Mouse (Mus musculus) intestine, postnatal 0 days (tissue): ENCODE measurements around the gene Rhoh. TPM values are rescaled to one million over a fixed set of nuclear protein-coding genes. Genes with fewer than 3 reads are reported as not detected.

Source experiments
- ATAC-seq: fragments of 200-750 bp; cut with Nextera tagmentation; 2 replicates; pipeline ENCODE4 v1.8.0; 2017; ENCODE audit warnings: mild to moderate bottlenecking, moderate TSS enrichment, moderate library complexity
- H3K27ac ChIP-seq: fragments of 300-500 bp; sonication (generic); 2 replicates; pipeline ENCODE4 v1.5.1; 2014; ENCODE audit warnings: mild to moderate bottlenecking, low read depth, low read length, moderate library complexity
- H3K27me3 ChIP-seq: fragments of 300-500 bp; sonication (generic); replicated peaks from 2 replicates; pipeline ENCODE4 v1.6.1; 2014; ENCODE audit warnings: low read length, mixed read lengths; ENCODE audit not compliant: control insufficient read depth, insufficient read depth
- H3K36me3 ChIP-seq: fragments of 300-500 bp; sonication (generic); 2 replicates; pipeline ENCODE4 v1.6.1; 2014; ENCODE audit warnings: mild to moderate bottlenecking, moderate library complexity; ENCODE audit not compliant: control insufficient read depth, insufficient read depth
- H3K4me1 ChIP-seq: fragments of 300-500 bp; sonication (generic); replicated peaks from 2 replicates; pipeline ENCODE4 v1.6.1; 2014; ENCODE audit warnings: antibody characterized with exemption, low read length, mixed read lengths; ENCODE audit not compliant: control insufficient read depth, insufficient read depth
- H3K4me2 ChIP-seq: fragments of 300-500 bp; sonication (generic); replicated peaks from 2 replicates; pipeline ENCODE4 v1.6.1; 2014; ENCODE audit warnings: low read depth, mild to moderate bottlenecking, moderate library complexity
- H3K4me3 ChIP-seq: fragments of 300-500 bp; sonication (generic); 2 replicates; pipeline ENCODE4 v1.5.1; 2014; ENCODE audit warnings: low read depth, low read length
- H3K9ac ChIP-seq: fragments of 300-500 bp; sonication (generic); 2 replicates; pipeline ENCODE4 v1.6.1; 2014; ENCODE audit warnings: mild to moderate bottlenecking, low read depth, low read length
- H3K9me3 ChIP-seq: fragments of 300-500 bp; sonication (generic); 2 replicates; pipeline ENCODE4 v1.6.1; 2016; ENCODE audit warnings: mixed run types; ENCODE audit not compliant: control insufficient read depth
- CTCF ChIP-seq: sonication (generic); IDR thresholded peaks from 2 replicates; pipeline ENCODE4 v1.5.1; 2016; ENCODE audit warnings: low read depth, mild to moderate bottlenecking, control low read depth, antibody characterized with exemption, moderate library complexity
- WGBS: fragments of 180-500 bp; shearing (Covaris S2); extraction: QIAGEN DNeasy Blood & Tissue Kit; methylation state at CpG from one replicate; pipeline ENCODE4 v1.1.7; 2014; 5-methylcytosine and 5-hydroxymethylcytosine counted together
- polyA plus RNA-seq: library from polyadenylated mRNA; unstranded; fragments of >200 nt; fragmentation: Nextera tagmentation; extraction: Ambion mirVana; gene quantifications from 2 replicates; pipeline ENCODE4 v1.2.1, GENCODE M21; 2015

Gene Rhoh
- polyA plus RNA-seq, 1 experiment from 2014 or later: 0.82 TPM

- Histone ChIP-seq H3K27ac (no peak overlapping the region), H3K9ac (no peak overlapping the region), H3K9me3 (no peaks in the 10 kb centered on the region), H3K27me3 (no peaks in the 10 kb centered on the region), H3K4me3 (no peak overlapping the region), H3K4me2 (no peak overlapping the region), H3K36me3 (no peaks in the 10 kb centered on the region), H3K4me1 (no peaks in the 10 kb centered on the region)
- ATAC-seq: no peak
- WGBS: 79% methylated on average over 10 of the region's 10 CpGs
- no peak for TF ChIP-seq CTCF
These were observed 21.6 kb downstream of the Rhoh start for GRCm38 (mm10) chr5:65882476-65883205.

- H3K4me3 ChIP-seq: no peak overlapping the region
- no peaks in the 10 kb centered on the region for H3K27me3 ChIP-seq
- 71% methylated on average over 5 of the region's 5 CpGs for WGBS
- TF ChIP-seq CTCF: no peak
- H3K9ac ChIP-seq: no peak overlapping the region
- no peaks in the 10 kb centered on the region for H3K4me1 ChIP-seq
- no peak overlapping the region for H3K27ac ChIP-seq
- no peak for ATAC-seq
- H3K36me3 ChIP-seq: no peaks in the 10 kb centered on the region
- H3K4me2 ChIP-seq: no peak overlapping the region
- H3K9me3 ChIP-seq: no peaks in the 10 kb centered on the region
These were observed 22.3 kb downstream of the Rhoh start for GRCm38 (mm10) chr5:65883355-65883754.

GRCm38 (mm10) chr5:65885699-65886443, 24.9 kb downstream of the Rhoh start:
- Histone ChIP-seq H3K36me3 (no peaks in the 10 kb centered on the region), H3K27ac (no peak overlapping the region), H3K9ac (no peak overlapping the region), H3K4me3 (no peak overlapping the region), H3K4me2 (no peak overlapping the region), H3K9me3 (no peaks in the 10 kb centered on the region), H3K27me3 (no peaks in the 10 kb centered on the region), H3K4me1 (no peaks in the 10 kb centered on the region)
- WGBS: 86% methylated on average over 15 of the region's 15 CpGs
- TF ChIP-seq CTCF: no peak
- ATAC-seq: no peak

GRCm38 (mm10) chr5:65888102-65888501, 27.1 kb downstream of the Rhoh start:
- H3K4me3 ChIP-seq: no peak overlapping the region
- no peak overlapping the region for H3K27ac ChIP-seq
- H3K27me3 ChIP-seq: no peaks in the 10 kb centered on the region
- no peaks in the 10 kb centered on the region for H3K4me1 ChIP-seq
- no peaks in the 10 kb centered on the region for H3K36me3 ChIP-seq
- 86% methylated on average over 5 of the region's 5 CpGs for WGBS
- no peak for TF ChIP-seq CTCF
- H3K4me2 ChIP-seq: no peak overlapping the region
- H3K9me3 ChIP-seq: no peaks in the 10 kb centered on the region
- no peak for ATAC-seq
- H3K9ac ChIP-seq: no peak overlapping the region

GRCm38 (mm10) chr5:65888998-65889397, 28.0 kb downstream of the Rhoh start:
- no peaks in the 10 kb centered on the region for H3K27me3 ChIP-seq
- no peak for TF ChIP-seq CTCF
- 45% methylated on average over 5 of the region's 5 CpGs for WGBS
- no peak for ATAC-seq
- H3K36me3 ChIP-seq: no peaks in the 10 kb centered on the region
- H3K4me2 ChIP-seq: no peak overlapping the region
- no peaks in the 10 kb centered on the region for H3K4me1 ChIP-seq
- no peak overlapping the region for H3K4me3 ChIP-seq
- no peak overlapping the region for H3K9ac ChIP-seq
- no peaks in the 10 kb centered on the region for H3K9me3 ChIP-seq
- H3K27ac ChIP-seq: no peak overlapping the region

GRCm38 (mm10) chr5:65891251-65891826, 30.3 kb downstream of the Rhoh start:
- no peak overlapping the region for H3K4me2 ChIP-seq

More at GRCm38 (mm10) chr5:65891251-65891826, 30.3 kb downstream of the Rhoh start:
- no peaks in the 10 kb centered on the region for H3K27me3 ChIP-seq
- no peaks in the 10 kb centered on the region for H3K9me3 ChIP-seq
- WGBS: 88% methylated on average over 14 of the region's 14 CpGs
- no peak overlapping the region for H3K9ac ChIP-seq
- H3K4me1 ChIP-seq: no peaks in the 10 kb centered on the region
- no peak overlapping the region for H3K4me3 ChIP-seq
- no peaks in the 10 kb centered on the region for H3K36me3 ChIP-seq
- no peak overlapping the region for H3K27ac ChIP-seq
- ATAC-seq: no peak
- TF ChIP-seq CTCF: no peak
